Mouse (Mus musculus): Measurements from ENCODE around the gene Rad51c. TPM values are rescaled to one million over a fixed set of nuclear protein-coding genes. Genes with fewer than 3 reads are reported as not detected.
"Not testable (repeated sequence)": the region's sequence is repeated elsewhere in the genome, so short reads cannot be mapped to it uniquely, and the experiment has no call there.

The Rad51c gene
- polyA plus RNA-seq, 1 experiment: 3.3 TPM

GRCm38 (mm10) chr11:87421760-87422201 lies 17.0 kb upstream of the Rad51c start:
- Histone ChIP-seq H3K4me1 (ENCODE audit: control insufficient read depth, insufficient read depth, low read length) (no peaks in the 10 kb centered on the region; the same call in 1 of the 2 replicates), H3K4me3 (ENCODE audit: insufficient read depth, low read length) (0 out of 2 replicates have a peak overlapping the region, but pooled peaks have one; percentile 1), H3K27ac (ENCODE audit: insufficient read depth, low read length) (no peak overlapping the region)
- no peak for TF ChIP-seq POLR2A (IDR thresholded peaks at IDR 0.05; ENCODE audit: extremely low read depth, insufficient read depth, low read length)
- TF ChIP-seq CTCF (IDR thresholded peaks at IDR 0.05; ENCODE audit: extremely low read depth, insufficient read depth, low read length): no peak

- Histone ChIP-seq H3K4me3 (ENCODE audit: insufficient read depth, low read length) (no peak overlapping the region), H3K27ac (ENCODE audit: insufficient read depth, low read length) (no peak overlapping the region), H3K4me1 (ENCODE audit: control insufficient read depth, insufficient read depth, low read length) (no peaks in the 10 kb centered on the region; the same call in 1 of the 2 replicates)
- TF ChIP-seq POLR2A (IDR thresholded peaks at IDR 0.05; ENCODE audit: extremely low read depth, insufficient read depth, low read length) (no peak), CTCF (IDR thresholded peaks at IDR 0.05; ENCODE audit: extremely low read depth, insufficient read depth, low read length) (no peak)
These were observed 16.1 kb upstream of the Rad51c start for GRCm38 (mm10) chr11:87420861-87421260.

- Histone ChIP-seq H3K27ac (ENCODE audit: insufficient read depth, low read length) (no peak overlapping the region), H3K4me1 (ENCODE audit: control insufficient read depth, insufficient read depth, low read length) (no peaks in the 10 kb centered on the region), H3K4me3 (ENCODE audit: insufficient read depth, low read length) (no peak overlapping the region)
- TF ChIP-seq POLR2A (IDR thresholded peaks at IDR 0.05; ENCODE audit: extremely low read depth, insufficient read depth, low read length) (no peak), CTCF (IDR thresholded peaks at IDR 0.05; ENCODE audit: extremely low read depth, insufficient read depth, low read length) (no peak)
These were observed 11.4 kb upstream of the Rad51c start for GRCm38 (mm10) chr11:87416120-87416519.

GRCm38 (mm10) chr11:87413412-87413811 lies 8.7 kb upstream of the Rad51c start:
- not testable (repeated sequence) for H3K4me3 ChIP-seq (ENCODE audit: insufficient read depth, low read length); H3K4me1 ChIP-seq (ENCODE audit: control insufficient read depth, insufficient read depth, low read length); H3K27ac ChIP-seq (ENCODE audit: insufficient read depth, low read length)

GRCm38 (mm10) chr11:87404111-87404853 lies 472 bp downstream of the Rad51c start:
- H3K4me1 ChIP-seq (ENCODE audit: control insufficient read depth, insufficient read depth, low read length): no peaks in the 10 kb centered on the region
- TF ChIP-seq POLR2A (IDR thresholded peaks at IDR 0.05; ENCODE audit: extremely low read depth, insufficient read depth, low read length) (peak; percentile 87), CTCF (IDR thresholded peaks at IDR 0.05; ENCODE audit: extremely low read depth, insufficient read depth, low read length) (no peak)
- peak overlapping the region; percentile 74 for H3K4me3 ChIP-seq (ENCODE audit: insufficient read depth, low read length)
- peak overlapping the region; percentile 72 for H3K27ac ChIP-seq (ENCODE audit: insufficient read depth, low read length)

- TF ChIP-seq POLR2A (IDR thresholded peaks at IDR 0.05; ENCODE audit: extremely low read depth, insufficient read depth, low read length): no peak
- no peak for TF ChIP-seq CTCF (IDR thresholded peaks at IDR 0.05; ENCODE audit: extremely low read depth, insufficient read depth, low read length)
- no peak overlapping the region for H3K4me3 ChIP-seq (ENCODE audit: insufficient read depth, low read length)
- no peak overlapping the region for H3K27ac ChIP-seq (ENCODE audit: insufficient read depth, low read length)
- H3K4me1 ChIP-seq (ENCODE audit: control insufficient read depth, insufficient read depth, low read length): no peaks in the 10 kb centered on the region
These were observed 6.4 kb downstream of the Rad51c start for GRCm38 (mm10) chr11:87398402-87398801.

GRCm38 (mm10) chr11:87393855-87394254 lies 10.9 kb downstream of the Rad51c start:
- Histone ChIP-seq H3K4me3 (ENCODE audit: insufficient read depth, low read length) (no peak overlapping the region), H3K27ac (ENCODE audit: insufficient read depth, low read length) (no peak overlapping the region), H3K4me1 (ENCODE audit: control insufficient read depth, insufficient read depth, low read length) (no peaks in the 10 kb centered on the region)
- peak; percentile 83 for TF ChIP-seq CTCF (IDR thresholded peaks at IDR 0.05; ENCODE audit: extremely low read depth, insufficient read depth, low read length)
- no peak for TF ChIP-seq POLR2A (IDR thresholded peaks at IDR 0.05; ENCODE audit: extremely low read depth, insufficient read depth, low read length)

- 0 out of 2 replicates have a peak, but pooled peaks cover 1% of the 10 kb centered on the region for H3K4me1 ChIP-seq (ENCODE audit: control insufficient read depth, insufficient read depth, low read length)
- H3K4me3 ChIP-seq (ENCODE audit: insufficient read depth, low read length): no peak overlapping the region
- no peak overlapping the region for H3K27ac ChIP-seq (ENCODE audit: insufficient read depth, low read length)
- TF ChIP-seq POLR2A (IDR thresholded peaks at IDR 0.05; ENCODE audit: extremely low read depth, insufficient read depth, low read length) (no peak), CTCF (IDR thresholded peaks at IDR 0.05; ENCODE audit: extremely low read depth, insufficient read depth, low read length) (no peak)
These were observed 19.1 kb downstream of the Rad51c start for GRCm38 (mm10) chr11:87385676-87386075.

GRCm38 (mm10) chr11:87384551-87384950 lies 20.2 kb downstream of the Rad51c start:
- Histone ChIP-seq H3K4me1 (ENCODE audit: control insufficient read depth, insufficient read depth, low read length) (0 out of 2 replicates have a peak, but pooled peaks cover 1% of the 10 kb centered on the region), H3K4me3 (ENCODE audit: insufficient read depth, low read length) (no peak overlapping the region), H3K27ac (ENCODE audit: insufficient read depth, low read length) (no peak overlapping the region)
- no peak for TF ChIP-seq POLR2A (IDR thresholded peaks at IDR 0.05; ENCODE audit: extremely low read depth, insufficient read depth, low read length)
- no peak for TF ChIP-seq CTCF (IDR thresholded peaks at IDR 0.05; ENCODE audit: extremely low read depth, insufficient read depth, low read length)

GRCm38 (mm10) chr11:87367865-87368580 lies 36.7 kb downstream of the Rad51c start:
- no peaks in the 10 kb centered on the region; the same call in 1 of the 2 replicates for H3K4me1 ChIP-seq (ENCODE audit: control insufficient read depth, insufficient read depth, low read length)
- TF ChIP-seq POLR2A (IDR thresholded peaks at IDR 0.05; ENCODE audit: extremely low read depth, insufficient read depth, low read length) (no peak), CTCF (IDR thresholded peaks at IDR 0.05; ENCODE audit: extremely low read depth, insufficient read depth, low read length) (no peak)
- no peak overlapping the region for H3K27ac ChIP-seq (ENCODE audit: insufficient read depth, low read length)
- H3K4me3 ChIP-seq (ENCODE audit: insufficient read depth, low read length): no peak overlapping the region

Measured in cortical plate, adult 2 months (tissue).